Mouse (Mus musculus): ENCODE measurements around the gene Olfr1380. TPM values are rescaled to one million over a fixed set of nuclear protein-coding genes. Genes with fewer than 3 reads are reported as not detected.
"Not testable (repeated sequence)": the region's sequence is repeated elsewhere in the genome, so short reads cannot be mapped to it uniquely, and the experiment has no call there.

Olfr1380 gene
- not detected in 2 replicates for polyA plus RNA-seq (2015; fragmentation: Nextera tagmentation; extraction: Ambion mirVana)

DNA sequence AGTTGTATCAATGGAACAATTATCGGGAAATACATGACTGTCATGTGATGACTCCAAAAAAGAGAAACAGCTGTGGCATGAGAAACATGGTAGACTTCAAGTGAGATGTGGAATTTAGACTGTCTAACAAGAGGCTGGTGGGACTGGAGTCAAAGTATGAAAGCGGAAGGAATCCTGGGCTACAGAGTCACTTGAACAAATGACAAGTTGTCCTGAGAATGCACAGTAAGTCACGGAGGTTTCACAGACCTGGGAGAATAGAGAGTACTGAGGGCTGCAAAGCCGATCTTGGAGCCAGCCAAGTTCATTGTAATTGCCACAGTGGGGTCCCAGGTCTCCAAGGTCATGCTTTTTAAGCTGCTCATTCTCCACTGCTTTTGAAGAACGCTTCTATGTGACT lies at the start of gene Olfr1380:
Gene Olfr1380 (plus strand): TSS at position 301 of the 400 bp plus-strand sequence.
- H3K27ac ChIP-seq; H3K4me1 ChIP-seq; H3K27me3 ChIP-seq; ATAC-seq (ENCODE audit: borderline replicate concordance, extremely low read depth, low FRiP score, low TSS enrichment); H3K4me2 ChIP-seq; H3K36me3 ChIP-seq; H3K4me3 ChIP-seq; H3K9me3 ChIP-seq; H3K9ac ChIP-seq: not testable (repeated sequence)
- WGBS: 76% methylated on average over 5 of the region's 5 CpGs

GRCm38 (mm10) chr11:49518086-49518485 lies 38.6 kb upstream of the Olfr1380 start:
- Histone ChIP-seq H3K9me3 (no peaks in the 10 kb centered on the region), H3K4me3 (no peak overlapping the region), H3K4me2 (no peak overlapping the region), H3K27me3 (no peaks in the 10 kb centered on the region), H3K9ac (no peak overlapping the region), H3K27ac (no peak overlapping the region), H3K36me3 (no peaks in the 10 kb centered on the region), H3K4me1 (no peaks in the 10 kb centered on the region)
- 50% methylated on average over 5 of the region's 5 CpGs for WGBS
- no peak for ATAC-seq (ENCODE audit: borderline replicate concordance, extremely low read depth, low FRiP score, low TSS enrichment)

- no peaks in the 10 kb centered on the region for H3K36me3 ChIP-seq
- no peak within 1 kb of the TSS for H3K4me3 ChIP-seq
- no peaks in the 10 kb centered on the region for H3K9me3 ChIP-seq
- no peak for ATAC-seq (ENCODE audit: borderline replicate concordance, extremely low read depth, low FRiP score, low TSS enrichment)
- no peak within 1 kb of the TSS for H3K27ac ChIP-seq
- no peak within 1 kb of the TSS for H3K9ac ChIP-seq
- H3K4me2 ChIP-seq: no peak within 1 kb of the TSS
- no peaks in the 10 kb centered on the region for H3K27me3 ChIP-seq
- no peaks in the 10 kb centered on the region for H3K4me1 ChIP-seq
These were observed 37.3 kb upstream of the Olfr1380 start, which contains the start of gene Olfr1383 for GRCm38 (mm10) chr11:49519348-49519747. Gene Olfr1383 (plus strand): TSS chr11:49519648.

DNA sequence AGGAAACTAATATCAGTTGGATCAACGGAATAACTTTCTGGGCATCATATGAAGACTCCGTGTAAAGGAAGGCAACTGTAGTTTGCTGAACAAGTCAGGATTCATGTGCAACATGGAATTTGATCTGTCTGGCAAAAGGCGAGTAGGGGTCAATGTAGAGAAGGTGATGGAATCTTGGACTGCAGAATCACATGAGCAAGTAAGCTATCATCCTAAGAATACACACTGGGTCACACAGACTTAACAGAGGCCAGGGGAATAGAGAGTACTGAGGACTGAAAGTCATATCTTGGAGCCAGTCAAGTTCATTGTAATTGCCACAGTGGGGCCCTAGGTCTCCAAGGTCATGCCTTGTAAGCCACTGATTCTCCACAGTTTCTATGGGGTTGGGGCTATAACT lies 28.7 kb upstream of the Olfr1380 start, which contains the start of gene Olfr1382:
Gene Olfr1382 (plus strand): TSS at position 301 of the 400 bp plus-strand sequence.
- Histone ChIP-seq H3K4me2 (no peak within 1 kb of the TSS), H3K9me3 (no peaks in the 10 kb centered on the region), H3K4me3 (no peak within 1 kb of the TSS), H3K27me3 (no peaks in the 10 kb centered on the region), H3K27ac (no peak within 1 kb of the TSS), H3K4me1 (no peaks in the 10 kb centered on the region), H3K9ac (no peak within 1 kb of the TSS), H3K36me3 (no peaks in the 10 kb centered on the region)
- WGBS: 79% methylated on average over 3 of the region's 3 CpGs
- no peak for ATAC-seq (ENCODE audit: borderline replicate concordance, extremely low read depth, low FRiP score, low TSS enrichment)

DNA sequence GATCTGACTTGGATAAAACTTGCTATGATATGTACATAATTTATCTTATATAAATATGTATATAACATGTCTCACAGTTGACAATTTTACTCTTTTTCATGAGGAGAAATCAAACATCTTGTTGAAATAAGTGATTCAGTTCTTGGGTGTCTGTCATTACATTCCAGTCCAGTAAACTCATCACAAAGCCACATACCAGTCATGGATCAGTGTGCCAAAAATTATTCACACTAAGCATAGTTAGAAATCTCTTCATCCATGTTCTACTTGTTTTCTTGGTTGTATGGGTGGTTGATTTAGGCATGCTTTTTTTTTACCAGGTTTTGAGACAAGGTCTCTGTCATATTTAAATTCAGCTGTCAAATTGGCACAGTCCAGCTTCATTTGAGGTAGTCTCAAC lies 23.9 kb upstream of the Olfr1380 start:
- Histone ChIP-seq H3K9me3 (no peaks in the 10 kb centered on the region), H3K4me2 (no peak overlapping the region), H3K27me3 (no peaks in the 10 kb centered on the region), H3K4me3 (no peak overlapping the region), H3K36me3 (no peaks in the 10 kb centered on the region), H3K4me1 (no peaks in the 10 kb centered on the region), H3K9ac (no peak overlapping the region), H3K27ac (no peak overlapping the region)
- no peak for ATAC-seq (ENCODE audit: borderline replicate concordance, extremely low read depth, low FRiP score, low TSS enrichment)

DNA sequence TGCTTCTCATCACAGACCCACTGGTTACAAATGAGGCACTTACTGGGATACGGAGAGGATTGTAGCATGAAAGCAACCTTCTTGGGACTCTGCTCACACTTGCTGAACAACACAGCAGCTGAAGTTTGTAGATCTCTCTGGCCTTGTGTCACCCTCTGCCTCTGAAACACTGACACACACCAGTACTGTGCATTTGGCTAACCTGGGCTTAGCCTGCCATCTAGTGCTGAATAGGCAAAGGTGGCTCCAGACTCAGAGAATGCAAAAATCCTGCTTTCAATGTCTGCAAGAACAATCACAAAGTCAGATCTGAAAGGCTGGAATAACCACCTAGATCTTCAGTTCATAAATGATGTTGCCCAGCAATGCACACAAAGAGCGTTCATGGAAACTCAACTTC lies 20.0 kb upstream of the Olfr1380 start:
- H3K4me3 ChIP-seq; H3K36me3 ChIP-seq; H3K4me1 ChIP-seq; H3K9ac ChIP-seq; H3K27me3 ChIP-seq; H3K27ac ChIP-seq; H3K4me2 ChIP-seq; H3K9me3 ChIP-seq; ATAC-seq (ENCODE audit: borderline replicate concordance, extremely low read depth, low FRiP score, low TSS enrichment): not testable (repeated sequence)
- WGBS: 83% methylated on average over 2 of the region's 2 CpGs

DNA sequence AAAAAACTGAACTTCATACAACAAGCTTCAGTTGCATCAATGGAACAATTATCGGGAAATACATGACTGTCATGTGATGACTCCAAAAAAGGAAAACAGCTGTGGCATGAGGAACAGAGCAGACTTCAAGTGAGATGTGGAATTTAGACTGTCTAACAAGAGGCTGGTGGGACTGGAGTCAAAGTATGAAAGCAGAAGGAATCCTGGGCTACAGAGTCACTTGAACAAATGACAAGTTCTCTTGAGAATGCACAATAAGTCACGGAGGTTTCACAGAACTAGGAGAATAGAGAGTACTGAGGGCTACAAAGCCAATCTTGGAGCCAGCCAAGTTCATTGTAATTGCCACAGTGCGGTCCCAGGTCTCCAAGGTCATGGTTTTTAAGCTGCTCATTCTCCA lies 13.5 kb upstream of the Olfr1380 start, which contains the start of gene Olfr1381:
Gene Olfr1381 (plus strand): TSS at position 301 of the 400 bp plus-strand sequence.
- not testable (repeated sequence) for H3K27me3 ChIP-seq; H3K9me3 ChIP-seq; ATAC-seq (ENCODE audit: borderline replicate concordance, extremely low read depth, low FRiP score, low TSS enrichment); H3K9ac ChIP-seq; H3K4me3 ChIP-seq; H3K36me3 ChIP-seq; H3K4me2 ChIP-seq; H3K4me1 ChIP-seq; H3K27ac ChIP-seq
- WGBS: 70% methylated on average over 3 of the region's 3 CpGs

- not testable (repeated sequence) for H3K9ac ChIP-seq; H3K27me3 ChIP-seq; H3K27ac ChIP-seq; H3K4me2 ChIP-seq; H3K4me1 ChIP-seq; H3K9me3 ChIP-seq; ATAC-seq (ENCODE audit: borderline replicate concordance, extremely low read depth, low FRiP score, low TSS enrichment); H3K36me3 ChIP-seq; H3K4me3 ChIP-seq
- 71% methylated on average over 3 of the region's 3 CpGs for WGBS
These were observed 2.6 kb upstream of the Olfr1380 start for GRCm38 (mm10) chr11:49554033-49554432.

DNA sequence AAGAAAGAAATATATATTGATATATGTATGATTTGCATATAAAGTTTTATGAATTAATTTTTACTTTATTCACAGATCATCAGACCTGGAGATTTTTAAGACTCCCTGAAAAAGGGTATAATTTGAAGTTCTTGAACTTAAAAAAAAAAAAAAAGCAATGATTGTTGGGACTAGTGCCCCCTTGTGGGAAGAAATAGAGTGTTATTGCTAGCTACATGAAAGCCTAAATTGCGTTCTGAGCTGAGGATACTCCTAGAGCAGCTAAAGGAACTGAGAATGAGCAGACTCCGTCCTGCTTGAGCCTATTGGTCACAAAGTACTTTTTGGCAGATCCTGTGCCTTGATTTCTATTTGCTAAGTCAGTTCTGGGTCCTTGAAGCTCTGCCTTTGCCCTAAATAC lies 18.4 kb downstream of the Olfr1380 start:
- ATAC-seq (ENCODE audit: borderline replicate concordance, extremely low read depth, low FRiP score, low TSS enrichment); H3K9me3 ChIP-seq; H3K4me1 ChIP-seq; H3K4me2 ChIP-seq; H3K9ac ChIP-seq; H3K4me3 ChIP-seq; H3K27me3 ChIP-seq; H3K27ac ChIP-seq; H3K36me3 ChIP-seq: not testable (repeated sequence)
- WGBS: 25% methylated on average over 2 of the region's 2 CpGs

GRCm38 (mm10) chr11:49580452-49580851 lies 23.8 kb downstream of the Olfr1380 start:
- not testable (repeated sequence) for H3K9me3 ChIP-seq; H3K36me3 ChIP-seq; ATAC-seq (ENCODE audit: borderline replicate concordance, extremely low read depth, low FRiP score, low TSS enrichment); H3K4me2 ChIP-seq; H3K27me3 ChIP-seq; H3K9ac ChIP-seq; H3K27ac ChIP-seq; H3K4me3 ChIP-seq; H3K4me1 ChIP-seq
- 77% methylated on average over 8 of the region's 8 CpGs for WGBS

DNA sequence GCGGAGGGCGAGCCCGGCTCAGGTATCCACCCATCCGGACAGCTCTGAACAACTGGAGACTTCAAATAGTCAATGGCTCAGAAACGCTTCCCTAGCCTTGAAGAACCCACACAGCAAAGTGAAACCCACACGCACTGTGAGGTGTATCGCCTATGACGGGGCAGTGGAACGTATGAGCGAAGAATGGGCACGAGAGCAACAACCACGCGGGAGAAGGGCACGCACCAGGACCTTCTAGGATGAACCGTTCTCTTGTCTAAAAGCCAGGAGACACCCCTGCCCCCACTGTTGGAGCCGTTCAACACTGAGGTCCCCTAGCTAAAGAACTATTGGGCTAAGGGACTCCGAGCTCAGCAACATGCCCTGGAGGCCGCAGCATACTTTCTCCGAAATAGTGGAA lies 33.5 kb downstream of the Olfr1380 start:
- no peak for ATAC-seq (ENCODE audit: borderline replicate concordance, extremely low read depth, low FRiP score, low TSS enrichment)
- Histone ChIP-seq H3K4me3 (no peak overlapping the region), H3K36me3 (no peaks in the 10 kb centered on the region), H3K9me3 (no peaks in the 10 kb centered on the region), H3K4me2 (no peak overlapping the region), H3K27me3 (no peaks in the 10 kb centered on the region), H3K4me1 (no peaks in the 10 kb centered on the region), H3K9ac (no peak overlapping the region), H3K27ac (no peak overlapping the region)
- WGBS: 89% methylated on average over 19 of the region's 19 CpGs

GRCm38 (mm10) chr11:49597149-49597548 lies 40.5 kb downstream of the Olfr1380 start:
- not testable (repeated sequence) for H3K27me3 ChIP-seq; ATAC-seq (ENCODE audit: borderline replicate concordance, extremely low read depth, low FRiP score, low TSS enrichment); H3K4me2 ChIP-seq; H3K4me1 ChIP-seq; H3K9ac ChIP-seq; H3K4me3 ChIP-seq; H3K9me3 ChIP-seq; H3K36me3 ChIP-seq; H3K27ac ChIP-seq
- WGBS: 56% methylated on average over 2 of the region's 2 CpGs

DNA sequence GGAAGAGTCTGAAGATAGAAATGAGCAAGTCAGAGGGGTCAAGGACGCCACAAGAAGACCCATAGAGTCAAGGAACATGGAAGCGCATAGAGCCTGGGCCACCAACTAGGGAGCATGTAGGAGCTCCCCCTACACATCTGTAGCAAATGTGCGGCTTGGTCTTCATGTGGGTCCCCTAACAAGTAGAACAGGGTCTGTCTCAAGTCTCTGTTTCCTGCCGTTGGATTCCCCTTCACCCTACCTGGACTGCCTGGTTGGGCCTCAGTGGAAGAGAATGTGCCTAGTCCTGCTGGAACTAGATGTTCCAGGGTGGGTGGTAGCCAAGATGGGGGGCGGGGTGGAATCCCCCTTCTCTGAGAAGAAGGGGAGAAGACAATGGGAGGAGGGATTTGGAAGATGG lies 51.6 kb downstream of the Olfr1380 start:
- not testable (repeated sequence) for H3K4me3 ChIP-seq; ATAC-seq (ENCODE audit: borderline replicate concordance, extremely low read depth, low FRiP score, low TSS enrichment); H3K4me2 ChIP-seq; H3K36me3 ChIP-seq; H3K27ac ChIP-seq; H3K4me1 ChIP-seq; H3K9ac ChIP-seq; H3K9me3 ChIP-seq
- peaks cover 31% of the 10 kb centered on the region for H3K27me3 ChIP-seq
- WGBS: 78% methylated on average over 5 of the region's 5 CpGs

Data from lung, embryonic 15.5 days (tissue).